Mouse (Mus musculus) right cerebral cortex, postnatal 14 days (tissue): ENCODE data around the gene Olfm2.
A peak's percentile ranks its signal among the peaks of the same experiment; 100 is the strongest.
"Not testable (repeated sequence)": the region's sequence is repeated elsewhere in the genome, so short reads cannot be mapped to it uniquely, and the experiment has no call there.

Experiments
- DNase-seq: peaks from one replicate; pipeline ENCODE4 v3.0.0; 2022

Olfm2 gene

DNA sequence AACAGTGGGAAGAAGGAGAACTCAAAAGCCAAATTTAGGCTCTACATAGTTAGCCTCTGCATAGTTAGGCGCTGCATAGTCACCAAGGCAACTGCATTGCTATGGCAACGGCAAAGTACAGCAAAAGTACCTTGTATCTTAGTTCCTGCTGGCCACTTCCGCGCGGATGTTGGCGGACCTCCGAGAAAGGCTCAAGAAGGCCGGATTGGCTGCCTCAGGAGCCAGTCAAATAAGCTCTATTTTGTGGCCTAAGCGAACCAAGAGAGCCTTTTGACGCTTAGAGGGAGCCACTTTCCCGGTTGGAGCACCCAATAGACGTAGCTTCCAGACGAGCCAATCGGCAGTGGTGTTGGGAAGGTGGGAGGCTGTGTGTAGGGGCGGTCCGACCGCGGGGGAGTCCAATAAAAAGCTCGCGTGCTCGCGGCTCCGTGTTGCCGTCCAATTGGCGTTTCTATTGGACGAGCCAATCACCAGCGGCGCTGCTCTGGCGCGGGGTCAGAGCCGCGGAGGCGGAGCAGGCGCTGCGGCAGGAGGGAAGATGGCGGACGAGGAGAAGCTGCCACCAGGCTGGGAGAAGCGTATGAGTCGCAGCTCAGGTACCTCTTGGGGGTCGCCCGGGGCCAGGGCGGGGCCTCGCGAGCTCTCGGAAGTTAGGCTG lies 94.4 kb downstream of the Olfm2 start, which contains the start of gene Pin1:
Pin1 (plus strand) TSS at position 494 of the 658 bp plus-strand sequence.
- peak; percentile 99 for DNase-seq

DNA sequence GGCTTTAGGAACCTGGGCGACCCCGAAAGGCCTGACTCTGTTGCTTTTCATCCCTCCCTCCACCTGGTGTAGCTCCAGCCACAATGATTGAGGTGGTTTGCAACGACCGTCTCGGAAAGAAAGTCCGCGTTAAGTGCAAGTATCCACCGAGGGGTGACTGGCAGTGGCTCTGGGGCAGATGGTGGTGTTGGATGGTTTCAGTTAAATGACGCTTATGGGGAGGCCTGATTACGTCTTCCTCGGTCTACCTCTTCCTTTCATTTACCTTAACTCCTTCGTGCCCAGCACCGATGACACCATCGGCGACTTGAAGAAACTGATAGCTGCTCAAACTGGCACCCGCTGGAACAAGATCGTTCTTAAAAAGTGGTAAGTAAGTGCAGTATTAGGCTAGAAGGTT lies 101.0 kb downstream of the Olfm2 start:
- no peak for DNase-seq

DNA sequence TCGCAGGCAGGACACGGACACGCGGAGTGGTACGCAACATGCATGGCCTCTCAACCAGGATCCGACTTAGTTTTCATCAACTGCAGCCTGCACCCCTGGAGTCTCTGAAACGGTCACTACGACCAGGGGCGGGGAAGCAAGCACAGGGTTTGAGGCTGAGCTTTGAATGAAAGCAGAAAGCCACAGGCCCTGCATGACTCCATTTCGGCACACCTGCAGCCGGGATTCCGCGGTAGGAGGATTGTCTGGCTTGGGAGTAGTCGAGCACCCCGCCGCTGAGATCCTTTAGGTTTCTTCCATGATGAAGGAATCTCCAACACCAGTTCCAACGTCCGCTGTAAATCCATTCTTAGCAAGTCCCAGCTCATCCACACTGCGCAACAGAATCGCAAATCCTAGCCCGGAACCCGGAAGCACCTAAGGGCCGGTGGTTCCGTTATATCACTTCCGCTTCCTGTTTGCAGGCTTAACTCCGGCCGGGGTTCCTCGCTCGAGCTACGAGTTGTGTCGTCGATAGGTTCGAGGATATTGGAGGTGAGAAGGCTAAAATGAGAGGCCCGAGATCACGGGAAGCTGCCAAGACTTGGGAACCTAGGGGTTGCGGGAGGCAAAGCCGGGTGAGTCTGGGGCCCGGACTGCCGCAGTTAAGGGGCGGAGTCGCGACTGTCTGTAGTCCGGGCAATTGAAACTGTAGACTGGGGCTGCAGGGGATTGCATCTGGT lies 101.6 kb downstream of the Olfm2 start, which contains the start of gene Fbxl12:
Fbxl12 (minus strand) TSS at position 408 of the 722 bp plus-strand sequence.
- peak; percentile 71 for DNase-seq

DNA sequence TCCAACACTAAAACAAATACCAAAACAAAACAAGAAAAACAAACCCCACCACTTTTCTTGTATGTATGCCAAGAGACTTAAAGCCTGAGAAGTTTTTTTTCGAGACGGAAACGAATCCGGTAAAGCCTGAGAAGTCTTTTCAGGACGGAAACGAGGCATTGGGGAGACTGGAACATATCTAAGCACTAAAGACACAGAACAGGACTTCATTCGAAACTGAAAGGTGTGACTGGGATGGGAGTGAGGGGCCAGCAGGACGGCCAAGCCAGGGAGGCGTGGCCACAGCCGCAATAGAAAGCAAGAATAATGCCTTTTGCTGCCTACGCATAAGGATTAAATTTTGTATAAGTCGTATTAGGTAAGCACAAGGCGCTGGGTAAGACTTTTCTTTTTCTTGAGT lies 102.4 kb downstream of the Olfm2 start:
- no peak for DNase-seq

DNA sequence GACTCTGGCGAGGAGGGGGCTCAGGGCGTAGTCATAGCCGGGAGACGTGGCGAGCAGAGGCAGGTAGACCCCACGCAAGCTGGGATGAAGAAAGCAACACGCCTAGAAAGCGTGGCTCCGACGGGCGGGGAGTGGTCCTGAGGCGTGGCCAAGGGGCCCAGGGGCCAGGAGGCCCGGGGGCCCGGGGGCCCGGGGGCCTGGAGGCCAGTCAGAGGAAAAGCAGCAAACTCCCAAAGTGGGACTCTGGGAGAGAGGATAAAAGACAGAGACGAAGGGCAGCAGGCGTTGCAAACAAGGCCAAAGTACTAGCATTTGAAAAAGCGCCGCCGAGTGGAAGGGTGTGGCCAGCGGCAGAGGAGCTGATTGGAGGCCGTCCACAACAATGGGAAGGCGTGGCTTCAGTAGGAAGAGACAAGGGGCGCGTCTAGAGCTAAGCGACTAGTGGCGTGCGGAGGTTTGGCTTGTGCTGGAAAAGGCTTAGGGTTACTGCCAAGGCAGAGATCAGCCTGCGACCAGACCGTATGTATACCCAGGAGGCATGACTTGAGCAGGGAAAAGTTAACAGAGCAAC lies 103.2 kb downstream of the Olfm2 start:
- peak; percentile 70 for DNase-seq

DNA sequence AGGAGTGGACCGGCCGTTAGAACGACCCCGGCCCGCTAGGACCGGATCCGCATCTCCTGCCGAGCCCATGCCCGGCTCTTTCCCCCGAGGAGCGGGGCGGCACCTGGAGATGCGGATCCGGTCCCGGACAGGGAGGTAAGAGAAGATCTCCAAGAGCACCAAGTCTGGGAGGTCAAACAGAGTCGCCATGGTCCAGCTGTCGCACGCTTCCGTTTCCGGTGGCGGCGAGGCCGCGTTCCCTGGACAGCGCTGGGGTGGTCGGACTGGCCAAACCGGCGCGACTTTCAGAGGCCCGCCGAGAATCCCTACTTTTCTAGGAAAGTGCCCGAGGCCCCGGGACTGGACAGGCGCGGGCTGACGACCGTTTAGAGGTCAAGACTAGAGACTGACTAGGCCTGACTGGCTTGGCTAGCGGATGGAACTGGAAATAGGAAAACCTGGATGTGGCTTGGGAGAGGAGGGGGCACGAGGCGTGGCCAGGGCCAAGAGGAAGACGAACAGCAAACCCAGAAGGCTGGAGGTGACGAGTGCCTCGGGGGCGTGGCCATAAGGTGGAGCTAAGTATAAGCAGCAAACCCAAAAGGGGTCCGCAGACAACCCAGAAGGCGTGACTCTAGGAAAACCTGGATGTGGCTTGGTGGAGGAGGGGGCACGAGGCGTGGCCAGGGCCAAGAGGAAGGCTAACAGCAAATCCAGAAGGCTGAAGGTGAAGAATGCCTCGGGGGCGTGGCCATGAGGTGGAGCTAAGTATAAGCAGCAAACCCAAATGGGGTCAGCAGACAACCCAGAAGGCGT lies 103.9 kb downstream of the Olfm2 start, which contains the start of gene Ubl5:
Ubl5 (plus strand) TSS at position 778 of the 795 bp plus-strand sequence.
- DNase-seq, result peak; percentile 77

DNA sequence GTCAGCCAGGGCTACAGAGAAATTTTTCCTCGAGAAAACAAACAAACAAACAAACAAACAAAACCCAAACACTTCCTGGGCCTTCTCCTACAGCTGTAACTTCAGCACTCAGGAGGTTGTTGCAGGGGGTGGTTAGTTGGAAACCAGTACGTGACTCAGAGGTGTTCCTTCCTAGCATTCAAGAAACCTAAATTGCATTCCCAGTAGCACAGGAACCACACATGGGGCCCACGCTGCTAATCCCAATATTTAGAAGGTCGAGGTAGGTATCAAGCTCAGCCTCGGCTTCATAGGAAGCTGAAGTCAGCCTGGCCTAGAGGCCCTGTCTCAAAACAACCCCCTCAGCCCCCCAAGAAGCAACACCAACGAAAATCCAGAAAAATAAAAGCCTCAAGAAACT lies 104.6 kb downstream of the Olfm2 start:
- no peak for DNase-seq

DNA sequence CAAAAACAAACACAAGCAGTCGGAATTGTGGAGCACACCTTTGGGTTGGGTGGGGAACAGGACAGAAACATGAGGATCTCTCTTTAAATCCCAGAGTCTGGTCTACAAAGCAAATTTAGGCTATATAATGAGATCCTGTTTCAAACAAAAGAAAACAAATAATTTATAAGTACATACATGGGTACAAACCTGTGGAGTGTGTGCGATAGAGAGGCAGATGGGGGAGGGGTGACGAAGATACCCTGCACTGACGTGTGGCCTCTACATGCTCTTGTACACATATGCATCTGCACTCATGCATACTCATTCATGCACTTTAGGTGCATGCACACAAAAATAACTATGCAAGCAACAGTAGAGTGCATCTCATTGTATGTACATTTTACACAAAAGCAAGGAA lies 106.7 kb downstream of the Olfm2 start:
- DNase-seq, result no peak

DNA sequence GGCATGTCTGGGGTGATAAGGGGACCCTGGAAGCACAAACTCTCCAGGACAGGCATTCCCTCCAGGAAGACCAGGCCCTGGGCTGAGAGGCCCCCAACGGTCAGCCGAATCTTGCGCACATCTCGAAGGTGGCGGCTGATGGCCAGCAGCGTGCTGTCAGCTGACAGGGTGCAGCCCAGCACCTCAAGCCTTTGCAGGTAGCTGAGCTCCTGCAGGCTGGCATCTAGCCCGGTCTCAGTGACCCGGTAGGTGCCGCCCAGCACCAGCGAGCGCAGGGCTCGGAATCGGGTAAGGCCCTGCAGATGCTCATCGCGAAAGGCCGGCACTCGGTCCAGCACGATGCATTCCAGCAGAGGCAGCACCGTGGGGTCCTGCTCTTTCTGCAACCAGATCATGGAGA lies 107.6 kb downstream of the Olfm2 start:
- DNase-seq, result no peak

DNA sequence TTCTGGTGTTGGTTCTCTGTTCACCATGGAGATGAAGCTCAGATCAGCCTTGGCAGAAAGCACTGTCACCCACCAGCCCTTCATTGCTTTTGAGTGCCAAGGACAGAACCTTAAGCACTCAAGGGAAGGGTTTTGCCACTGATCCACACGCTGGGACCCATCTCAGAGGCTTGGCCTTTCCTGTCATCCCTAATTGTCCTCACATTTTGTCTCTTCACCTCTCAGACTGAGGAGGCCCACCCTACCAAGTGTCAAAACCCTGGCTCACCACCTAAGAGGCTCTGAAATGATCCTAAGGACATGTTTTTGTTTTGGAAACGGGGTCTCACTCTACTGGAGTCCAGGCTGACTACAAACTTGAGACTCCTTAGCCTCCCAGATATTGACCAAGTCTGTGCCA lies 109.4 kb downstream of the Olfm2 start:
- no peak for DNase-seq

DNA sequence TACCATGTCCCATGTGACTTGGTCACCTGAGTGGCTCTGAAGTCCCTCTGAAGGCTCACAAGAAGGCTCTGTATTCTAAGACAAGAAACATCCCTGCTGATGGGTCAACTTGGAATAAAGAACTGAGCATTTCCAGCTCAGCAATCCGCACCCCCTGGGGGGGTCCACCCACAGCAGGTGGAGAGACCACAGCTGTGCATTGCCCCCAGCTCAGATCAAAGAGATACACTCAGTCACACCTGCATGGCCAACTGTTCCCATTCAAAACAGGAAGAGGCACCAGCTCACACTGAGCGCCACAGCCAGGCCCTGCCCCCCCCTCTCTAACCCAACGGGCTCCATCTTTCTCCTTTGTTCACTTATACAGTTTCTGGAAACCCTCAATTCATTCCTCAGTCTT lies 109.9 kb downstream of the Olfm2 start:
- no peak for DNase-seq

DNA sequence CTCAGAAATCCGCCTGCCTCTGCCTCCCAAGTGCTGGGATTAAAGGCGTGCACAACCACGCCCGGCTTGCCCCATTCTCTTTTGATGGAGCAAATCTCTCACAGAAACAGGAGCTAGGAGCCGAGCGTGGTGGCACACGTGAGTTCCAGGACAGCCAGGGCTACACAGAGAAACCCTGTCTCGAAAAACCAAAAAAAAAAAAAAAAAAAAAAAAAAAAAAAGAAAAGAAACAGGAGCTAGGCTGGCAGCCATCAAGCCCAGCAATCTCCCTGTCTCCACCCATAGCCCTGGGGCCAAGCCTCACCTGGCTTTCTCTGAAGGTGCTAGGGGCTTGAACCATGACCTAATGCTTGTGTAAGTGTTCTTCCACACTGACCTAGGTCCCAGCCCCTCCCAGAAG lies 110.5 kb downstream of the Olfm2 start:
- not testable (repeated sequence) for DNase-seq

DNA sequence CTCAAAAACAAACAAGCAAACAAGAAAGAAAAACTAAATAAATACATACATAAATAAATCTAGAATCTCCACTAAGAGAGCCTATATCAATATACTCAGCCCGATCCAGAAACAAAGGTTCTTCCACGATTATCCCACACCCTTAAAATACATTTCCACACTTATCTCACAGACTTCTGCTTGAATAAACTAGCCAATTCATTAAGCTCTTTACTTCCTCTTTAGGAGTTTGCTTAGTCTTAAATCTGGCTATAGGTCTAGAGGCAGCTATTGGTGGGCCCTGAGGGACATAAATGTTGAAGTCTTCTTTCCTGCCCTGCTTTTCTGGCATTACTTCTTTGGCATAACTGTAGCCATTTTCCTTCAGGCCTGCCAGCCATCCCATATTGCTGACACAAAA lies 114.8 kb downstream of the Olfm2 start:
- no peak for DNase-seq
